Mouse (Mus musculus) E14TG2a.4 (cell line): ENCODE data around the gene Cygb.

Experiments used
- CTCF ChIP-seq: conservative IDR thresholded peaks from 2 replicates; pipeline ENCODE4 v1.5.1; 2014; ENCODE audit warnings: low read length
- NANOG ChIP-seq: IDR thresholded peaks from 2 replicates; pipeline ENCODE4 v1.6.1; 2014; ENCODE audit warnings: borderline replicate concordance, low read length, mixed read lengths
- POU5F1 ChIP-seq: IDR thresholded peaks from 2 replicates; pipeline ENCODE4 v1.6.1; 2014; ENCODE audit warnings: low read length, borderline replicate concordance

- TF ChIP-seq CTCF = peak; percentile 6
- no peak for TF ChIP-seq POU5F1
- TF ChIP-seq NANOG = no peak
Measured at GRCm38 (mm10) chr11:116627072-116628020, 26.8 kb downstream of the Cygb start.
